Mouse (Mus musculus) fibroblast of lung, adult 2 months (primary cell): ENCODE results near the gene Dok1.

ENCODE experiments used
- DNase-seq: peaks from one replicate; pipeline ENCODE4 v3.0.0-alpha.2; 2011; ENCODE audit warnings: low read depth

Dok1 gene

GRCm38 (mm10) chr6:83049367-83049766 is 16.1 kb upstream of the Dok1 start:
- DNase-seq, result no peak

- no peak for DNase-seq
These were observed 11.5 kb upstream of the Dok1 start for GRCm38 (mm10) chr6:83044742-83045141.

- DNase-seq, result no peak
These were observed 10.7 kb upstream of the Dok1 start for GRCm38 (mm10) chr6:83043993-83044392.

- DNase-seq, result no peak
These were observed 10.3 kb upstream of the Dok1 start for GRCm38 (mm10) chr6:83043561-83043960.

- no peak for DNase-seq
These were observed 7.3 kb upstream of the Dok1 start for GRCm38 (mm10) chr6:83040601-83041000.

- no peak for DNase-seq
These were observed 5.3 kb upstream of the Dok1 start for GRCm38 (mm10) chr6:83038496-83039012.

- DNase-seq, result no peak
These were observed 3.9 kb upstream of the Dok1 start for GRCm38 (mm10) chr6:83037188-83037587.

GRCm38 (mm10) chr6:83034463-83035055 is 1.3 kb upstream of the Dok1 start:
- no peak for DNase-seq

- no peak for DNase-seq
These were observed 491 bp downstream of the Dok1 start for GRCm38 (mm10) chr6:83032769-83033191.

GRCm38 (mm10) chr6:83031921-83032590 is 1.2 kb downstream of the Dok1 start:
- DNase-seq, result no peak

GRCm38 (mm10) chr6:83031111-83031510 is 2.2 kb downstream of the Dok1 start:
- DNase-seq, result no peak

GRCm38 (mm10) chr6:83029777-83030176 is 3.5 kb downstream of the Dok1 start:
- DNase-seq, result no peak

GRCm38 (mm10) chr6:83027706-83028105 is 5.6 kb downstream of the Dok1 start:
- DNase-seq, result peak; percentile 87

- no peak for DNase-seq
These were observed 6.0 kb downstream of the Dok1 start for GRCm38 (mm10) chr6:83027293-83027692.

- no peak for DNase-seq
These were observed 8.1 kb downstream of the Dok1 start for GRCm38 (mm10) chr6:83025221-83025620.

GRCm38 (mm10) chr6:83024421-83024820 is 8.8 kb downstream of the Dok1 start:
- DNase-seq, result no peak

- DNase-seq, result no peak
These were observed 9.5 kb downstream of the Dok1 start for GRCm38 (mm10) chr6:83023786-83024185.

GRCm38 (mm10) chr6:83023008-83023407 is 10.3 kb downstream of the Dok1 start:
- DNase-seq, result no peak

GRCm38 (mm10) chr6:83020836-83021593 is 12.3 kb downstream of the Dok1 start:
- DNase-seq, result no peak

GRCm38 (mm10) chr6:83020121-83020520 is 13.2 kb downstream of the Dok1 start:
- no peak for DNase-seq

- DNase-seq, result no peak
These were observed 14.2 kb downstream of the Dok1 start for GRCm38 (mm10) chr6:83019044-83019443.

- peak; percentile 93 for DNase-seq
These were observed 16.1 kb downstream of the Dok1 start for GRCm38 (mm10) chr6:83017190-83017589.

- DNase-seq, result no peak
These were observed 17.5 kb downstream of the Dok1 start for GRCm38 (mm10) chr6:83015749-83016148.
